Mouse (Mus musculus) lung, postnatal 0 days (tissue): ENCODE measurements around the gene Wbp2.

Experiments
- CTCF ChIP-seq: IDR thresholded peaks from 2 replicates; pipeline ENCODE4 v1.5.1; 2016; ENCODE audit warnings: antibody characterized with exemption, mild to moderate bottlenecking
- EP300 ChIP-seq: IDR thresholded peaks from 2 replicates; pipeline ENCODE4 v1.6.1; 2016; ENCODE audit warnings: antibody characterized with exemption, mild to moderate bottlenecking, control low read depth

DNA sequence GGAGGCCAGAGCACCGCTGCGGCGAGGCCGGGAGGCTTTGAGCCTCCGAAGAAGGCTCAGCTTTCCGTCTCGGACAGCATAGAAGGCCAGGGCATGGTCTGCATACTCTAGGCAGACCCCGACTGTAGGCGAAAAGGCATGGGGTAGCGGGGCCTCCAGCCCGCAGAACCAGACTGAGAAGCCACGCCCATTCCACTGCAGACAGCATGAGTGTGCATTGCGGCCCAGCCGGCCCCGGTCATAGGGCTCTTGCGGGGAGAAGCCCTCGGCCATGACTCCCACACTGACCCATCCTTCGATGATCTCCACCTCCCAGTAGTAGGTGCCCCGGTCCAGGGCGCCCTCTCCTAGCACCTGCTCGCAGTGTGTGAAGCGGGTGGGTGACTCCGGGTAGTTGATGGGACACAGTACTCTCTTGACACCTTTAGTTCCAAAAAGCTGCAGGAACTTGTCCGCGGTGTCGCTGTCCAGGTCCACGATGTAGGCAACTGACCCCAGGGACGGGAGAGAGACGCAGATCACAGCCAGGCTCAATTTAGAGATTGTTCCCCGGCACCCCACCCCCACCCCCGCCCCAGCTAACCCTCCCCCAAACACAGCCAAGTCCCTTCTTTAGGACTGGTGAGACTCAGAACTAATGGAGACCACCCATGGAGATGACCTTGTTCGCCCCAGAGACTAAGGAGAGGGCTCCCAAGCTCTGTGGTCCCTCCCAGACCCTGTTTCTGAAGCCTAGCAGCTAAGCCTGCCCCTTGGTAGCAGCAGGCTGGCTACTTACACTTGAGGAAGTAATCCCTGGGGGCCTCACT, 19.6 kb upstream of the Wbp2 start:
- TF ChIP-seq CTCF (no peak), EP300 (no peak)
